Comparison of ENCODE assay signal across 14 mouse cellular contexts in the genomic region with DNA sequence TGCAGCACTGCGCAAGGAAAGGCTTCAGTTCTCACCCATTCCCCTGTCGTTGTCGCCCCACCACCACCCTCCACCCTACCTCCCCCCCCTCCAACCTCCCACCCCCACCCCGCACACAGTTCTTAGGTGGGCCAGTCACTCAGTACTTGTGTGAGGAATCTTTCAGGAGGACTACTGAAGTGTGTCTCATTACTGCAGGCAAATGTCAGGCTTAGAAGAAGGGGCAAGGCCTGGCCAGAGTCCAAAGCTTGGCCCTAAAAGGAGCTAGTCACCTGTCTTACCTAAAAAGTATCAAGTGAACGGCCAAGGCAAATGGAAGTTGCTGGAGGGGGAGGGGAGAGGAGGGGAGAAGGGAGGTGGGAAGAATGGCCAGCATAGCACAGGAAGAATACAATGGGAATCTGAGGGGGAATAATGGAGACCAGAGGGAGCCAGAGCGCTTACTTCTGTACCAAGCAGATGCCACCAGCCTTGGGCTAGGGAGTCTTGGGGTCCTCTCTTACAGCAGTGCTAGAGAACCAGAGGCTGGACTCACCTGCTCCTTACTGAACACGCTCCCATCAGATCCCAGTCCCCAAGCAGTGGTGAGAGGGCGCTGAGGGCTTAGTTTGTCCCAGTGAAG.
DNase-seq lines count a peak whose midpoint lies in the region; TF ChIP-seq lines count a peak whose summit lies in the region.
"Had no signal": no experiment of that assay in that cellular context is flagged by ENCODE, and none has a peak within 500 bp of the region (broad histone marks: within the 10 kb centered on the region; RNA-seq: fewer than 3 reads in every experiment).

No protein-coding gene starts in this region.

- peak; percentile 4 for DNase-seq in gastrocnemius, adult 2 months
- DNase-seq in gastrocnemius, postnatal 36 days = no peak
- peak; percentile 26 for DNase-seq in testis, postnatal 14 days (ENCODE audit: low spot score)
- DNase-seq in testis, postnatal 10 days (ENCODE audit: low spot score) = no peak
- peak; percentile 69 to 78 for DNase-seq in kidney, postnatal 4 days
- no peak for DNase-seq in urinary bladder, postnatal 14 days (ENCODE audit: low spot score)
- DNase-seq in embryo, embryonic 11 days = no peak
- no peak for DNase-seq in natural killer cell, adult 2 months (ENCODE audit: low spot score in 2 of 2)
- DNase-seq: B cell, adult 2 months; cerebellum, postnatal 36 days; thymus, postnatal 4 days had no signal

- intact Hi-C loops in gastrocnemius, adult 2 months (cut with DNase I) = no loop called here
- intact Hi-C loops in gastrocnemius, postnatal 36 days (cut with DNase I) = loop anchor here (10.0 kb wide), 1 partner anchor 166 kb away; no protein-coding TSS in a partner anchor

- no peak overlapping the region for H3K4me3 ChIP-seq in gastrocnemius, adult 2 months
- H3K4me3 ChIP-seq: erythroblast, embryonic 14.5 days; liver, embryonic 15.5 days; midbrain, embryonic 15.5 days had no signal

- TF ChIP-seq CTCF in gastrocnemius, adult 2 months (IDR thresholded peaks at IDR 0.05) = no peak

- no peak overlapping the region for H3K27ac ChIP-seq in gastrocnemius, adult 2 months
- H3K27ac ChIP-seq: liver, embryonic 15.5 days; midbrain, embryonic 15.5 days had no signal

Comparison
In these comparisons a context has a peak if more than half of its experiments do, and no peak if none do; other contexts are left out.
1. DNase-seq: peak in gastrocnemius, adult 2 months (single experiment), testis, postnatal 14 days (single experiment) and kidney, postnatal 4 days (2 of 2); none in gastrocnemius, postnatal 36 days (0 of 2), testis, postnatal 10 days (single experiment), urinary bladder, postnatal 14 days (single experiment), embryo, embryonic 11 days (single experiment) and natural killer cell, adult 2 months (0 of 2).